Mouse (Mus musculus) c-Kit-positive CD71-positive TER-119-negative erythroid progenitor cells, embryonic 14.5 days (primary cell): ENCODE measurements around the gene Tmem53.

ENCODE experiments used
- DNase-seq: peaks from one replicate; pipeline ENCODE4 v3.0.0-alpha.2; 2013; ENCODE audit warnings: low read depth

Gene Tmem53

DNA sequence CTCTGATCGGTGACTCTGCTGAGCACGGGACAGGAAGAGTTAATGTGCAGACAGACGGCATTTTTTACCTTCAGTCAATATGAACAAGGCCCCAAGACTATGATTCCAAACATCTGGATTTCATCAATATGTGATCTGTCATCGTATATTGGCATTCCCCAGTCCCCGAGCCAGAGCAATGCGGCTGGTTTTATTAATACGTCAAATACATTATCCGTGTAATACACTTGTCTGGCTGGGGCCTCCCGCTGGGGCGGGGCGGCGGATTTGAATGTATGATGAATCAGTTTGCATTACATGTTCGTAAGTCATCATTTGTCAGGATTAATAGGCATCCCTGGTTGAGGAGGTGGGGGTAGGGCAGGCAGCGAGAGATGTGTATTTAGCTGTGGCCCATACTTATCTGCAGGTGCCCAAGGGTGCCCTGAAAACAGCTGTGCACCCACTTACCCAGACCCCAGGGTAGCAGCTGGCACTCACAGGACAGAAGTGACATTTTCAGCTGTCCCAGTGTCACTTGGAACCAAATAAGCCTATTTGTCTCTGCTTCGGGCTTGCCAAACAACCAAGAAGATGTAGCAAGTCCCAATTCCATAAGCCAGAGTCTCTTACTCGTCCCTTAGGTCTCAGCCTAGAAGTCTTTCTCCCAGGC, 63.2 kb downstream of the Tmem53 start:
- DNase-seq: no peak

DNA sequence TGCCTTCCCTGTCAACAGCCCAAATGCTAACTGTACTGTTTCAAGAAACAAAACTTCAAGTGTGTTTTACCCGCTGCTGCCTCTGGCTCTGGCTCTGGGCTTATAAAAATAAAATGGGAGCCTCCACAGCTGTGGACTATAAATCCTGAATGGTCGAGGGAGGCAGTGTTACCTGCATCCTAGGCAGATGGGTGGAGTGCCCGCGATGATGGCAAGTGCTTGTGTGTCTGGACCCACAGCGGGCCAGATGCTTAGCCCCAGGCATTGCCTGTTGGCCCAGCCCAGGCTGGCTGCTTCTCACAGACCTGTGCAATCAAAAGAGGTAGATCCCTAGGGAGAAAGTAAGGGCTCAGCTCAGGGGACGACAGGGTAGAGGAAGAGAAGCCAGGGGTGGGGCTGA, 65.0 kb downstream of the Tmem53 start:
- no peak for DNase-seq

DNA sequence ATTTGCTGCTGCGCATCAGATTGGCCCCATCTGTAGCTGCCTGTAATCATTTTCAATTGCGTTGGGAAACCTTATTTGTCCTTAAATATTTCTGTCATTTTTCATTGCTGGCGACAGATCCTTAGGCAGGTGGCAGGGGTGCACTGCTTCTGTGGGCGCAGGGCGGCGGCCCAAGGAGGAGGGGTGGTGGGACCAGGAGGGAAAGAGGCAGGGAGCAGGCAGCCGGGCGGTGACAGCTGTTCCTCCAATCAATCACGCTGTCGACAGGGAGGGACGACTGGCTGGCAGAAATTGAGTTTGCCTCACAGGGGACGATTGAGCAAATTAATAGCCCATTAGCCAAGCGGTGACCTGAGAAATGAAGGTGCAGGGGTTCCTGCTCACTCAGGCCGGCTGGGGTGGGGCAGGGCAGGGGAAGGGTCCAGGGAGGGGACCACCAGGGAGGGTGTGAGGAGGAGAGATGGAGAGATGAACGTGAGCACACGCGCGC, 66.0 kb downstream of the Tmem53 start:
- no peak for DNase-seq
